20 mouse cellular contexts compared by ENCODE assay signal in the genomic region with DNA sequence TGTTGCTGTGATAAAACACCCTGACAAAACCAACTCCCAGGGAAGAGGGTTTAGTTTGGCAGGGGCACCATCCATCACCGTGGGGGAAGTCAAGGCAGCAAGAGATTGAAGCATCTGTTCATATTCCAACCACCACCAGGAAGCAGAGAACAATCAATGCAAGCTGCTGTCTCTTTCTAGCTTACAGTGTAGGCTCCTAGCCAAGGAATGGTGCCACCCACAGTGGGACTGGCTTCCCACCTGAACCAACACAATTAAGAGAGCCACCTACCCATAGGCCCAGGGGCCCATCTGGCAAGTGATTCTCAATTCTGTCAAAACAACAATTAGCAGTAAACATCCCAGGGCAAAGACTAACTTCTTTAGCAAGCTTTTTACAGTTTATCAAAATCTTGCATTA. TPM values are rescaled to one million over a fixed set of nuclear protein-coding genes. Genes with fewer than 3 reads are reported as not detected.
"Had no signal": no experiment of that assay in that cellular context is flagged by ENCODE, and none has a peak within 500 bp of the region (broad histone marks: within the 10 kb centered on the region; RNA-seq: fewer than 3 reads in every experiment).

No protein-coding gene starts in this region.

- H3K9ac ChIP-seq: intestine, embryonic 15.5 days; limb, embryonic 13.5 days; liver, embryonic 15.5 days; lung, embryonic 14.5 days; midbrain, embryonic 15.5 days; neural tube, embryonic 13.5 days; stomach, embryonic 15.5 days had no signal

- H3K9me3 ChIP-seq: intestine, embryonic 15.5 days; limb, embryonic 13.5 days; liver, embryonic 15.5 days; midbrain, embryonic 15.5 days; neural tube, embryonic 13.5 days; stomach, embryonic 15.5 days had no signal

- H3K36me3 ChIP-seq: intestine, embryonic 15.5 days; limb, embryonic 13.5 days; liver, embryonic 15.5 days; midbrain, embryonic 15.5 days; neural tube, embryonic 13.5 days; stomach, embryonic 15.5 days had no signal

- H3K4me3 ChIP-seq: intestine, embryonic 15.5 days; limb, embryonic 13.5 days; liver, embryonic 15.5 days; megakaryocyte, embryonic 14.5 days; midbrain, embryonic 15.5 days; neural tube, embryonic 13.5 days; stomach, embryonic 15.5 days had no signal

- H3K27ac ChIP-seq: intestine, embryonic 15.5 days; limb, embryonic 13.5 days; liver, embryonic 15.5 days; macrophage; midbrain, embryonic 15.5 days; neural tube, embryonic 13.5 days; stomach, embryonic 15.5 days had no signal

- ATAC-seq: intestine, embryonic 15.5 days; midbrain, embryonic 15.5 days had no signal

- H3K27me3 ChIP-seq: intestine, embryonic 15.5 days; limb, embryonic 13.5 days; liver, embryonic 15.5 days; midbrain, embryonic 15.5 days; neural tube, embryonic 13.5 days; stomach, embryonic 15.5 days had no signal

- H3K4me1 ChIP-seq: intestine, embryonic 15.5 days; limb, embryonic 13.5 days; liver, embryonic 15.5 days; megakaryocyte, embryonic 14.5 days; midbrain, embryonic 15.5 days; stomach, embryonic 15.5 days had no signal

- H3K4me2 ChIP-seq: intestine, embryonic 15.5 days; limb, embryonic 13.5 days; liver, embryonic 15.5 days; lung, embryonic 14.5 days; midbrain, embryonic 11.5 days; midbrain, embryonic 15.5 days; neural tube, embryonic 13.5 days; stomach, embryonic 15.5 days had no signal

- DNase-seq: kidney, adult 18-20 months; kidney, postnatal 10 days; lung, embryonic 14.5 days; lung, postnatal 14 days; right cerebral cortex, postnatal 14 days; thymus, postnatal 36 days had no signal

RNA-seq across cellular contexts. Expression of a gene that starts 41.0 kb away (rescaled TPM):
- total RNA-seq: layer of hippocampus, postnatal 14 days; liver, adult 2 months had no signal
- polyA plus RNA-seq: kidney, embryonic 14.5 days; liver, adult 2 months; liver, embryonic 15.5 days; lung, embryonic 14.5 days; macrophage; neural tube, embryonic 13.5 days; spleen, adult 2 months; stomach, embryonic 15.5 days; thymus, postnatal 0 days had no signal
